ENCODE assay signal across 8 mouse cellular contexts in the genomic region with DNA sequence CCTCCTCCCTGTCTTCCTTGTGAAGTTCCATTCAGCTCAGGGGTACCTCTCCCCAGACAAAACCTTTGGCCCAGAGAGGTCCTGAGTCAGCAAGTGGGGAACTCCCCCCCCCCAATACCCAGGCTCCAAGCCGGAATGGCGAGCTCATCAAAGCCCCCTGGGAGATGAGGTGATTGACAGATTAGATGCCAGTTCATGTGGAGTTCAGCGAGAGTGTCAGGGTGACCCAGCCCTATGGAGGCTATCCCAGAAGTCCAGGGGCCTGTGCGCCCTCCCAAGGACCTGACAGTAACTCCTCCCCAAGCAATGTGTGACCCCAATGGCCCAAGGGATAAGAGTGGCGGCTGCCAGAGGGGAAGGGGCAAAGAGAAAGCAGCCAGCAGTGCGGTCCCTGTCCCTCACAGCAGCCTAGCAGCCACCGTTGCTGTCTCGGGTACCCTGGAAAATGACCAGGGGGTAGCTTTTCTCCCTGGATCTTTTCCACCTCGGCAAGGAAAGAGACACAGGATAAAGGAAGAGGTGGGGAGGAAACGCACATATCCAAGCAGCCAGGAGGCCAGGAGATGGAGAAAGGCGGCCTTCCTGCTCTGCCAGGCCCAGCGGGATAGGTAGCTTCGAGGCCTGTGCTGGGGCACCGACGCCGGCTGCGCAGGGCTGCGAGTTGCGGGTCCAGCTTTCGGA. TPM values are rescaled to one million over a fixed set of nuclear protein-coding genes. Genes with fewer than 3 reads are reported as not detected.
DNase-seq lines count a peak whose midpoint lies in the region; ATAC-seq lines count a peak whose summit lies in the region.

No protein-coding gene starts in this region.

- peaks cover 38% of the 10 kb centered on the region for H3K4me1 ChIP-seq in heart, embryonic 10.5 days
- H3K4me1 ChIP-seq in brown adipose tissue, adult 24 weeks (ENCODE audit: control insufficient read depth, insufficient read depth, insufficient read length, low read length) = no peaks in the 10 kb centered on the region; the same call in 1 of the 2 replicates
- peaks cover 31% of the 10 kb centered on the region for H3K4me1 ChIP-seq in hindbrain, embryonic 15.5 days (replicated peaks)
- H3K4me1 ChIP-seq in midbrain, embryonic 15.5 days = peaks cover 16% of the 10 kb centered on the region

- H3K4me2 ChIP-seq in hindbrain, embryonic 15.5 days = peak overlapping the region; percentile 81
- H3K4me2 ChIP-seq in midbrain, embryonic 15.5 days = peak overlapping the region; percentile 71

- peak overlapping the region; percentile 80 for H3K9ac ChIP-seq in hindbrain, embryonic 15.5 days
- H3K9ac ChIP-seq in midbrain, embryonic 15.5 days = peak overlapping the region; percentile 67

- DNase-seq in heart, embryonic 10.5 days (ENCODE audit: low spot score) = no peak
- DNase-seq in heart, postnatal 25 days (ENCODE audit: low spot score) = no peak
- no peak for DNase-seq in frontal cortex, postnatal 10 days (ENCODE audit: low spot score in 2 of 2)
- no peak for DNase-seq in c-Kit-positive CD71-positive TER-119-positive erythroid progenitor cells, embryonic 14.5 days (ENCODE audit: low spot score)
- no peak for DNase-seq in adrenal gland, adult (ENCODE audit: inconsistent age in 2 of 2, low spot score in 1 of 2)

- ATAC-seq in hindbrain, embryonic 15.5 days (ENCODE audit: low FRiP score, low read depth) = 0 out of 2 replicates have a peak, but pooled peaks have one; percentile 12
- ATAC-seq in midbrain, embryonic 15.5 days (replicated peaks) = no peak; the same call in 1 of the 2 replicates

- 8% methylated on average over 20 of the region's 20 CpGs for WGBS in heart, embryonic 10.5 days
- WGBS in hindbrain, embryonic 15.5 days = 5% methylated on average over 20 of the region's 20 CpGs
- 8% methylated on average over 20 of the region's 20 CpGs for WGBS in midbrain, embryonic 15.5 days

- H3K27ac ChIP-seq in heart, embryonic 10.5 days = peak overlapping the region; percentile 44; the same call in 1 of the 2 replicates
- H3K27ac ChIP-seq in brown adipose tissue, adult 24 weeks (replicated peaks; ENCODE audit: low read depth, low read length) = peak overlapping the region; percentile 23
- peak overlapping the region; percentile 70 for H3K27ac ChIP-seq in hindbrain, embryonic 15.5 days (replicated peaks)
- H3K27ac ChIP-seq in midbrain, embryonic 15.5 days = peak overlapping the region; percentile 59

- H3K4me3 ChIP-seq in heart, embryonic 10.5 days = peak overlapping the region; percentile 56
- peak overlapping the region; percentile 62 for H3K4me3 ChIP-seq in brown adipose tissue, adult 24 weeks (ENCODE audit: insufficient read depth, low read depth, low read length)
- peak overlapping the region; percentile 62 for H3K4me3 ChIP-seq in hindbrain, embryonic 15.5 days
- H3K4me3 ChIP-seq in midbrain, embryonic 15.5 days = peak overlapping the region; percentile 53

- intact Hi-C loops in heart, postnatal 25 days (cut with DNase I) = no loop called here

- peaks cover 35% of the 10 kb centered on the region for H3K27me3 ChIP-seq in heart, embryonic 10.5 days (ENCODE audit: insufficient read depth, poor library complexity, severe bottlenecking)
- H3K27me3 ChIP-seq in hindbrain, embryonic 15.5 days = no peaks in the 10 kb centered on the region
- no peaks in the 10 kb centered on the region for H3K27me3 ChIP-seq in midbrain, embryonic 15.5 days (replicated peaks)

- no peaks in the 10 kb centered on the region for H3K36me3 ChIP-seq in heart, embryonic 10.5 days
- no peaks in the 10 kb centered on the region for H3K36me3 ChIP-seq in hindbrain, embryonic 15.5 days
- 0 out of 2 replicates have a peak, but pooled peaks cover 2% of the 10 kb centered on the region for H3K36me3 ChIP-seq in midbrain, embryonic 15.5 days (replicated peaks)

- H3K9me3 ChIP-seq in heart, embryonic 10.5 days = no peaks in the 10 kb centered on the region
- no peaks in the 10 kb centered on the region for H3K9me3 ChIP-seq in hindbrain, embryonic 15.5 days
- H3K9me3 ChIP-seq in midbrain, embryonic 15.5 days = no peaks in the 10 kb centered on the region

RNA-seq across cellular contexts. Expression of a gene that starts 0.6 kb away (rescaled TPM):
- 1.4 and 1.5 TPM in 2 replicates for polyA plus RNA-seq in heart, embryonic 10.5 days (2016; fragmentation: Nextera tagmentation; extraction: Ambion mirVana)
- total RNA-seq in heart, postnatal 25 days (2021) = 1 to 10 TPM; 2.6 to 4.3 TPM
- polyA plus RNA-seq in brown adipose tissue, adult 24 weeks (2012; ENCODE audit: insufficient read depth, insufficient read length, missing spikeins) = 0.36 TPM in 1 of 2 replicates, not detected in the other
- polyA plus RNA-seq in hindbrain, embryonic 15.5 days (2015; fragmentation: Nextera tagmentation; extraction: Ambion mirVana) = 32.9 and 35.7 TPM in 2 replicates
- polyA plus RNA-seq in midbrain, embryonic 15.5 days (2015; fragmentation: Nextera tagmentation; extraction: Ambion mirVana) = 37.3 and 38.2 TPM in 2 replicates

RNA-seq across cellular contexts. Expression of a gene that starts 27.1 kb away (rescaled TPM):
- polyA plus RNA-seq in heart, embryonic 10.5 days (2016; fragmentation: Nextera tagmentation; extraction: Ambion mirVana) = 9.3 and 13.6 TPM in 2 replicates
- total RNA-seq in heart, postnatal 25 days (2021) = 1 to 10 TPM; 3.3 to 4.4 TPM
- not detected in 2 replicates for polyA plus RNA-seq in brown adipose tissue, adult 24 weeks (2012; ENCODE audit: insufficient read depth, insufficient read length, missing spikeins)
- polyA plus RNA-seq in hindbrain, embryonic 15.5 days (2015; fragmentation: Nextera tagmentation; extraction: Ambion mirVana) = 8.7 and 8.9 TPM in 2 replicates
- 7.2 and 8.7 TPM in 2 replicates for polyA plus RNA-seq in midbrain, embryonic 15.5 days (2015; fragmentation: Nextera tagmentation; extraction: Ambion mirVana)

RNA-seq across cellular contexts. Expression of a gene that starts 39.8 kb away (rescaled TPM):
- 162 and 217 TPM in 2 replicates for polyA plus RNA-seq in heart, embryonic 10.5 days (2016; fragmentation: Nextera tagmentation; extraction: Ambion mirVana)
- total RNA-seq in heart, postnatal 25 days (2021) = 100 to 1,000 TPM; 830 to 838 TPM
- 822 and 856 TPM in 2 replicates for polyA plus RNA-seq in brown adipose tissue, adult 24 weeks (2012; ENCODE audit: insufficient read depth, insufficient read length, missing spikeins)
- polyA plus RNA-seq in hindbrain, embryonic 15.5 days (2015; fragmentation: Nextera tagmentation; extraction: Ambion mirVana) = 113 and 115 TPM in 2 replicates
- 107 and 109 TPM in 2 replicates for polyA plus RNA-seq in midbrain, embryonic 15.5 days (2015; fragmentation: Nextera tagmentation; extraction: Ambion mirVana)

RNA-seq across cellular contexts. Expression of a gene that starts 39.9 kb away (rescaled TPM):
- polyA plus RNA-seq in heart, embryonic 10.5 days (2016; fragmentation: Nextera tagmentation; extraction: Ambion mirVana) = 1.9 and 2.6 TPM in 2 replicates
- 1 to 10 TPM; 1.5 to 1.8 TPM for total RNA-seq in heart, postnatal 25 days (2021)
- polyA plus RNA-seq in brown adipose tissue, adult 24 weeks (2012; ENCODE audit: insufficient read depth, insufficient read length, missing spikeins) = 1.6 and 8.0 TPM in 2 replicates
- polyA plus RNA-seq in hindbrain, embryonic 15.5 days (2015; fragmentation: Nextera tagmentation; extraction: Ambion mirVana) = 1.6 and 2.1 TPM in 2 replicates
- polyA plus RNA-seq in midbrain, embryonic 15.5 days (2015; fragmentation: Nextera tagmentation; extraction: Ambion mirVana) = 1.1 and 1.4 TPM in 2 replicates

Comparison
In these comparisons a context has a peak if more than half of its experiments do, and no peak if none do; other contexts are left out.
1. RNA of a gene that starts 0.6 kb away (polyA plus RNA-seq): 37.3 to 38.2 TPM in midbrain, embryonic 15.5 days and 32.9 to 35.7 TPM in hindbrain, embryonic 15.5 days; 1.4 to 1.5 TPM in heart, embryonic 10.5 days and 0.36 TPM in brown adipose tissue, adult 24 weeks; every median in the first group is over 10 times any median in the second.
2. Peak in every context shown above with its lines, with median percentiles within 50 percentile points of each other: H3K27ac ChIP-seq and H3K4me3 ChIP-seq.